Mouse (Mus musculus): ENCODE data around the gene Prn.

Prn gene

GRCm38 (mm10) chr2:131948916-131949639 lies 39.3 kb downstream of the Prn start:
- peak; percentile 15 to 21 for DNase-seq (ENCODE audit: low spot score in 2 of 2)

- peak; percentile 69 to 78 for DNase-seq (ENCODE audit: low spot score in 2 of 2)
Measured at GRCm38 (mm10) chr2:131949767-131950597, 40.2 kb downstream of the Prn start.

- DNase-seq (ENCODE audit: low spot score in 2 of 2), result peak; percentile 10 to 23
Measured at GRCm38 (mm10) chr2:131950598-131951095, 40.9 kb downstream of the Prn start, which contains the start of gene Prnd. TSS of gene Prnd (plus strand) at chr2:131950861.

- peak; percentile 29 to 38 for DNase-seq (ENCODE audit: low spot score in 2 of 2)
Measured at GRCm38 (mm10) chr2:131952456-131952855, 42.7 kb downstream of the Prn start.

GRCm38 (mm10) chr2:131952961-131953538 lies 43.3 kb downstream of the Prn start:
- DNase-seq (ENCODE audit: low spot score in 2 of 2), result peak; percentile 31 to 32

- peak; percentile 11 to 15 for DNase-seq (ENCODE audit: low spot score in 2 of 2)
Measured at GRCm38 (mm10) chr2:131953711-131954110, 44.0 kb downstream of the Prn start.

GRCm38 (mm10) chr2:131954835-131955234 lies 45.1 kb downstream of the Prn start:
- DNase-seq (ENCODE audit: low spot score in 2 of 2), result peak; percentile 20 to 25

- DNase-seq (ENCODE audit: low spot score in 2 of 2), result peak; percentile 35
Measured at GRCm38 (mm10) chr2:131955264-131955663, 45.5 kb downstream of the Prn start.

- DNase-seq (ENCODE audit: low spot score in 2 of 2), result peak; percentile 13 to 20
Measured at GRCm38 (mm10) chr2:131956336-131957256, 46.8 kb downstream of the Prn start.

GRCm38 (mm10) chr2:131957731-131958222 lies 48.0 kb downstream of the Prn start:
- peak; percentile 18 to 20 for DNase-seq (ENCODE audit: low spot score in 2 of 2)

GRCm38 (mm10) chr2:131961671-131962070 lies 51.9 kb downstream of the Prn start:
- peak in 1 of 2 experiments; percentile 11 for DNase-seq (ENCODE audit: low spot score in 2 of 2)

- peak in 1 of 2 experiments; percentile 23 for DNase-seq (ENCODE audit: low spot score in 2 of 2)
Measured at GRCm38 (mm10) chr2:131970597-131970996, 60.8 kb downstream of the Prn start.

GRCm38 (mm10) chr2:131971098-131971497 lies 61.3 kb downstream of the Prn start:
- peak in 1 of 2 experiments; percentile 12 for DNase-seq (ENCODE audit: low spot score in 2 of 2)

GRCm38 (mm10) chr2:131976663-131977062 lies 66.9 kb downstream of the Prn start:
- peak in 1 of 2 experiments; percentile 8 for DNase-seq (ENCODE audit: low spot score in 2 of 2)

- DNase-seq (ENCODE audit: low spot score in 2 of 2), result peak in 1 of 2 experiments; percentile 27
Measured at GRCm38 (mm10) chr2:131980866-131981265, 71.1 kb downstream of the Prn start.

- DNase-seq (ENCODE audit: low spot score in 2 of 2), result peak; percentile 71 to 77
Measured at GRCm38 (mm10) chr2:131982546-131983196, 72.9 kb downstream of the Prn start.

- peak in 1 of 2 experiments; percentile 5 for DNase-seq (ENCODE audit: low spot score in 2 of 2)
Measured at GRCm38 (mm10) chr2:131987950-131988349, 78.2 kb downstream of the Prn start.

GRCm38 (mm10) chr2:131988550-131988949 lies 78.8 kb downstream of the Prn start:
- DNase-seq (ENCODE audit: low spot score in 2 of 2), result peak; percentile 6 to 9

GRCm38 (mm10) chr2:131992487-131992886 lies 82.7 kb downstream of the Prn start:
- peak in 1 of 2 experiments; percentile 1 for DNase-seq (ENCODE audit: low spot score in 2 of 2)

- DNase-seq (ENCODE audit: low spot score in 2 of 2), result peak in 1 of 2 experiments; percentile 7
Measured at GRCm38 (mm10) chr2:131993151-131993550, 83.4 kb downstream of the Prn start.
